Mouse (Mus musculus) left cerebral cortex, adult 2 months (tissue): Measurements from ENCODE around the gene Olfr370. TPM values are rescaled to one million over a fixed set of nuclear protein-coding genes. Genes with fewer than 3 reads are reported as not detected.

Experiments used
- DNase-seq, 2 experiments: peaks; one replicate each; pipeline ENCODE4 v3.0.0; 2021 to 2022; ENCODE audit warnings: low spot score in 2 of 2, mixed read lengths in 1 of 2; ENCODE audit errors: extremely low spot score in 1 of 2
- H3K27ac ChIP-seq: fragments of 200-600 bp; 2 replicates; pipeline ENCODE4 v1.8.1; 2022
- H3K4me3 ChIP-seq: fragments of 200-600 bp; 2 replicates; pipeline ENCODE4 v1.8.1; 2022
- CTCF ChIP-seq: fragments of 200-600 bp; IDR thresholded peaks from 2 replicates; pipeline ENCODE4 v1.8.1; 2022; ENCODE audit warnings: antibody characterized with exemption, mild to moderate bottlenecking, moderate library complexity
- intact Hi-C: fragments of 180-260 bp; cut with DNase I; formaldehyde crosslinking; loops from one replicate; pipeline ENCODE4 v1.15.1; 2025
- total RNA-seq, 2 experiments: library from RNA; stranded (reverse); gene quantifications; 2 replicates each; pipeline ENCODE4 v1.2.3; 2021

Gene Olfr370
- total RNA-seq, 2 experiments from 2014 or later, result not detected

- Histone ChIP-seq H3K27ac (peak overlapping the region; percentile 83), H3K4me3 (peak overlapping the region; percentile 79)
- no peak for DNase-seq
- intact Hi-C loops, result no loop called here
- no peak for TF ChIP-seq CTCF
These were observed 58.0 kb downstream of the Olfr370 start for GRCm38 (mm10) chr8:83593325-83594166.

DNA sequence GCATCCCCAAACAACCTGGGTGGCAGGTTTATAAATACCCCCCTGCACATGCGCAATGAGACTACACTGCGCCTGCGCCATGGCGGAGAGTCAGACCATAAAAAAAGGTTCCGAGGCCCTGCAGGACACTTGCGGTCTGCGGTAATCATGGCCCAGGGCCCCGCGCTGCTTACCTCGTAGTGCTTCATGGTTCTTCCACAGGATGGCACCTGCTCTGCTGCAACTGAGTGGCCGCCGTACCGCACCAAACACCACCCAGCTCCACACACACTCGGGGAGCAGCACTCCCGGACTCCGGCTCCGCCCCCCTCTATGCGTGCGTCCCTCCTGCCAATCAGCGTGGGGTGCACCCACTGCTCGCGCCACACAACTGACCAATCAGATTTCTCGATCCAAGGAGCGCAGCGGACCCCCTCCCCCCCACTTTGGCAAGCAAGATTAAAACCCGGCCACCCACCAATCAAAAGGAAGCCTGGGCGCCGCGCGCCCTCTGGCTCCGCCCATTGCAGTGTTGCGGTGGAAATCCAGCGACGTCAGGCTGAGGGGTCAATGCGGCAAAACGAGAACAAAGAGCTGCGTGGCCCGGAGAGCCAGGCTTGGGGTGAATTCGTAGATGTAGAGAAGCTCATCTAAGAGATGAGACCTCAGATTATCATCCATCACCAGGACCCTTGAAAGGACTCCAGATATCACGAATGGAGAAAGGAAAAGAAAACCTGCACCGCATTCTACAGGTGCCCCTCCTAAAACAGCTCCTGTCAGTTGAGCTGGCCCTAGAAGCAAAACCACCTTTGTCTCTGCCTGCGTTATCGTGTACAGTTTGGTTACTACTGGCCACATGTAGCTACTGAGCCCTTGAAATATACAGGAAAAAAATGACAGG lies 58.8 kb downstream of the Olfr370 start:
- intact Hi-C loops, result no loop called here
- peak; percentile 94 to 97 for DNase-seq
- Histone ChIP-seq H3K4me3 (peak overlapping the region; percentile 79), H3K27ac (peak overlapping the region; percentile 90)
- no peak for TF ChIP-seq CTCF

Other genes starting within 250 kb of the Olfr370 start
- gene Ucp1, start 245.4 kb upstream of the Olfr370 start, total RNA-seq, result not detected
- gene Elmod2, start 203.3 kb upstream of the Olfr370 start, total RNA-seq, result 10 to 100 TPM; 12.1 to 12.7 TPM
- not detected for gene Mgat4d, start 187.3 kb upstream of the Olfr370 start, total RNA-seq
- 1 to 10 TPM; 8.7 to 8.8 TPM for gene Clgn, start 145.9 kb upstream of the Olfr370 start, total RNA-seq
- 100 to 1,000 TPM; 210 to 211 TPM for gene Scoc, start 77.4 kb upstream of the Olfr370 start, total RNA-seq
- 100 to 1,000 TPM; 144 to 147 TPM for gene Ndufb7, start 30.9 kb downstream of the Olfr370 start, total RNA-seq
- 100 to 1,000 TPM; 572 to 605 TPM for gene Tecr, start 72.2 kb downstream of the Olfr370 start, total RNA-seq
- gene Dnajb1, start 72.4 kb downstream of the Olfr370 start, total RNA-seq, result 10 to 100 TPM; 50.1 to 71.0 TPM
- gene Gipc1, start 116.9 kb downstream of the Olfr370 start, total RNA-seq, result 10 to 100 TPM; 84.6 to 88.2 TPM
- 1 to 10 TPM in 1 of 2 experiments, under 1 TPM in 1; 0.95 to 2.2 TPM for gene Ptger1, start 130.9 kb downstream of the Olfr370 start, total RNA-seq
- gene Pkn1, start 163.4 kb downstream of the Olfr370 start, total RNA-seq, result 10 to 100 TPM; 60.9 to 65.6 TPM
- 10 to 100 TPM; 19.9 to 20.2 TPM for gene Ddx39, start 179.4 kb downstream of the Olfr370 start, total RNA-seq
- 10 to 100 TPM in 1 of 2 experiments, 1 to 10 TPM in 1; 8.9 to 11.5 TPM for gene Adgre5, start 205.5 kb downstream of the Olfr370 start, total RNA-seq